Mouse (Mus musculus) embryonic fibroblast, embryonic 13.5 days (primary cell): Measurements from ENCODE around the gene Arhgap24.

Source experiments
- CTCF ChIP-seq: IDR thresholded peaks from 2 replicates; pipeline ENCODE4 v1.5.1; 2011; ENCODE audit warnings: mild to moderate bottlenecking, control low read depth, low read length, moderate library complexity, borderline replicate concordance; ENCODE audit not compliant: insufficient read depth
- POLR2A ChIP-seq: IDR thresholded peaks from 2 replicates; pipeline ENCODE4 v1.6.1; 2011; ENCODE audit warnings: low read depth, mild to moderate bottlenecking, control low read depth, low read length, moderate library complexity

GRCm38 (mm10) chr5:102742554-102743255 is 261.5 kb downstream of the Arhgap24 start:
- TF ChIP-seq POLR2A (no peak), CTCF (no peak)
